Mouse (Mus musculus) limb, embryonic 14.5 days (tissue): ENCODE results near the gene Nat9. TPM values are rescaled to one million over a fixed set of nuclear protein-coding genes. Genes with fewer than 3 reads are reported as not detected.

ENCODE experiments used
- ATAC-seq: fragments of 200-750 bp; cut with Nextera tagmentation; 2 replicates; pipeline ENCODE4 v1.8.0; 2017; ENCODE audit warnings: low read depth, moderate number of reproducible peaks, moderate TSS enrichment; ENCODE audit not compliant: low FRiP score
- DNase-seq: peaks from one replicate; pipeline ENCODE4 v3.0.0-alpha.2; 2015; ENCODE audit warnings: low spot score
- H3K27ac ChIP-seq: fragments of 300-500 bp; sonication (generic); replicated peaks from 2 replicates; pipeline ENCODE4 v1.5.1; 2014; ENCODE audit warnings: low read depth, mild to moderate bottlenecking, low read length, moderate library complexity, mixed read lengths
- H3K27me3 ChIP-seq: fragments of 300-500 bp; sonication (generic); 2 replicates; pipeline ENCODE4 v1.6.1; 2014; ENCODE audit warnings: low read length, mixed read lengths; ENCODE audit not compliant: control insufficient read depth, insufficient read depth
- H3K36me3 ChIP-seq: fragments of 300-500 bp; sonication (generic); 2 replicates; pipeline ENCODE4 v1.6.1; 2014; ENCODE audit warnings: mild to moderate bottlenecking, low read length, moderate library complexity, mixed read lengths; ENCODE audit not compliant: control insufficient read depth, insufficient read depth
- H3K4me1 ChIP-seq: fragments of 300-500 bp; sonication (generic); 2 replicates; pipeline ENCODE4 v1.6.1; 2014; ENCODE audit warnings: antibody characterized with exemption, low read length, mixed read lengths; ENCODE audit not compliant: control insufficient read depth, insufficient read depth
- H3K4me2 ChIP-seq: fragments of 300-500 bp; sonication (generic); replicated peaks from 2 replicates; pipeline ENCODE4 v1.6.1; 2014; ENCODE audit warnings: low read depth, mild to moderate bottlenecking, low read length, moderate library complexity; ENCODE audit not compliant: severe bottlenecking
- H3K4me3 ChIP-seq: fragments of 300-500 bp; sonication (generic); replicated peaks from 2 replicates; pipeline ENCODE4 v1.5.1; 2014; ENCODE audit warnings: low read length
- H3K9ac ChIP-seq: fragments of 300-500 bp; sonication (generic); 2 replicates; pipeline ENCODE4 v1.6.1; 2014; ENCODE audit warnings: mild to moderate bottlenecking, low read depth, low read length, moderate library complexity; ENCODE audit not compliant: severe bottlenecking
- H3K9me3 ChIP-seq: fragments of 300-500 bp; sonication (generic); 2 replicates; pipeline ENCODE4 v1.6.1; 2016; ENCODE audit warnings: low read length; ENCODE audit not compliant: control insufficient read depth
- POLR2A ChIP-seq: fragments of 200-500 bp; IDR thresholded peaks from 2 replicates; pipeline ENCODE4 v1.8.0; 2012; ENCODE audit warnings: inconsistent platforms, mild to moderate bottlenecking, moderate library complexity, borderline replicate concordance; ENCODE audit not compliant: insufficient read depth, insufficient read length; ENCODE audit errors: extremely low read depth
- WGBS: fragments of 180-500 bp; shearing (Covaris S2); extraction: QIAGEN DNeasy Blood & Tissue Kit; methylation state at CpG from one replicate; pipeline ENCODE4 v1.1.7; 2014; 5-methylcytosine and 5-hydroxymethylcytosine counted together
- polyA plus RNA-seq, 2 experiments: library from polyadenylated mRNA; depleted of rRNA in 1 of 2; stranded (reverse) in 1 of 2; unstranded in 1 of 2; fragments of >200 nt; fragmentation: Nextera tagmentation in 1 of 2; extraction: Ambion mirVana in 1 of 2; gene quantifications; 2 replicates each; pipeline versions ENCODE4 v1.2.1 to v1.2.3; 2012 to 2014

Nat9 gene
- polyA plus RNA-seq (2012; rRNA removed) (25.6 and 32.1 TPM in 2 replicates), polyA plus RNA-seq (2014; fragmentation: Nextera tagmentation; extraction: Ambion mirVana) (20.0 and 24.3 TPM in 2 replicates)

DNA sequence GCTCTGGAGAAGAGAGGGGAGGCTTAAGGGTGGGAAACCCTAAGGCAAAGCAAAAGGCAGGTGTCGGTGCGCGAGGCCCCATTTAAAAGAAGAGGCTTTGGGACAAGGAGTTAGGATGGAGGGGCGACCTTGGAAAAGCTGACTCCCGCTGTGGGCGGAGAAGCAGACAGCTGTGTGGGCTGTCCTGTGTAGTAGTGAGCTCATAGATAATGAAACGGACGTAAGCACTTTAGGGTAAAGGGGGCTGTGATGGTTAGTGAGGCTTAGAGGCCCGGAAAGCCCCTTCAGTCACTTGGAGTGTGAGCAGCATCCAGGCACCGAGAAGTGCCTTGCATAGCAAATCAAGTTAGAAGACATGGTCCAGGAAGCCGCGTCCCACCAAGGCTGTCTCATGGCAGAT, at the start of gene Nat9:
Gene Nat9, minus strand, starts transcription at position 167 of the 400 bp plus-strand sequence.
- Histone ChIP-seq H3K9ac (peak within 1 kb of the TSS; percentile 70), H3K9me3 (no peaks in the 10 kb centered on the region), H3K4me2 (peak within 1 kb of the TSS; percentile 69), H3K36me3 (no peaks in the 10 kb centered on the region), H3K27ac (peak within 1 kb of the TSS; percentile 54; the same call in 1 of the 2 replicates), H3K27me3 (no peaks in the 10 kb centered on the region), H3K4me3 (peak within 1 kb of the TSS; percentile 64), H3K4me1 (peaks cover 10% of the 10 kb centered on the region; the same call in 1 of the 2 replicates)
- no peak for DNase-seq
- TF ChIP-seq POLR2A: no peak
- peak; percentile 12; the same call in 1 of the 2 replicates for ATAC-seq
- WGBS: 7% methylated on average over 12 of the region's 12 CpGs

DNA sequence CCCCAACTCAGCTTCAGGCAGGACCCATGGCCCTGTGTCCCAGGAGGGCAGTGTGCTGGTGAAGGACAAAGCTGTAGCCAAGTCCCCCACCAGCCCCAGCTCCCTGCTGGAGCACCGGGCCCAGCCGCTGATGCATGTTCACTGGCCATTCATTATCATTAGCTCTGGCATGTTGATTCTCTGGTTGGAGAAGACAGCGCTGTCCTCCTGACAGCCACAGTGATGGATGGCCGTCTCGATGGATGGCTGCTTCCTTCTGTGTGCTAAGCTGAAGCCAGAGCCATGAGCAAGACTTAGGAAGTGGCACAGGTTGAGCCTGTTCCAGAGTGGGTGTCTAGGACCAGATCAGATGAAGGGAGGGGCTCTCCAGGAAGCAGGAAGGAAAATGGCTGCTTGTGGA, 48.9 kb upstream of the Nat9 start:
- H3K27me3 ChIP-seq: no peaks in the 10 kb centered on the region
- DNase-seq: no peak

DNA sequence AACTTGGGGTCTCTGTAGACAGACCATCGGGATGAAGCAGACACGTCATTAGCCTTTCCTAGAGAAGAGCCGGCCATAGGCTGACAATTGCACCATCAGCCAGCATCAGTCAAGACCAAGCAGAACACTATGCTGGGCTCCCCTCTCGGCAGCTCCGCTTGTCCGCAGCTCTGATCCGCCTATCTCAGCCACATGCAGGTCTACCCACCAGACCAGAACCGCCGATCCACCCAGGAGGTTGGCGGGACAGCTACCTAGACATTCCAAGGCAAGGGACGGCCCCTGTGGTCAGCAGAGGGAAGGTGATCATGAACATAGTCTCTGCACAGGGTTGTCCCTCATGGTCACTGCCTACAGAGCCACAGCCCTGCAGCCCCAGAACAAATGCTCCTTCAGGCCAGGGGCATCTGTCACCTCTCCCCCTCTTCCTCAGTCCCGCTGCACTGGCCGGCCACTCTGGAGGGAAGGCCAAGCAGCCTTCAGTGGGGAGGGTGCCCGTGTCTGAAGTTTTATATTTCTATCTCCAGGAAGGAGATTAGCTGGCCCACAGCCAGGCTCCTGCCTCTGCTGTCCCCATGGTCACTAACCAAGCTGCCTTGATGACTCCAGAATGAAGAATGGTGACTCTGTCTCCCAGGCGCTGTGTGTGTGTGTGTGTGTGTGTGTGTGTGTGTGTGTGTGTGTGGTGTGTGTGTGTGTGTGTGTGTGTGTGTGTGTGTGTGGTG, 46.8 kb upstream of the Nat9 start:
- ATAC-seq (no peak), DNase-seq (no peak)
- Histone ChIP-seq H3K27me3 (no peaks in the 10 kb centered on the region), H3K4me1 (peaks cover 3% of the 10 kb centered on the region; the same call in 1 of the 2 replicates), H3K27ac (no peak overlapping the region), H3K9me3 (no peaks in the 10 kb centered on the region), H3K4me3 (no peak overlapping the region), H3K36me3 (peaks cover 4% of the 10 kb centered on the region; the same call in 1 of the 2 replicates), H3K4me2 (no peak overlapping the region), H3K9ac (no peak overlapping the region)
- 72% methylated on average over 15 of the region's 15 CpGs for WGBS
- TF ChIP-seq POLR2A: no peak

More for the DNA sequence above, 48.9 kb upstream of the Nat9 start:
- no peak for TF ChIP-seq POLR2A
- 32% methylated on average over 5 of the region's 5 CpGs for WGBS
- no peak overlapping the region for H3K4me2 ChIP-seq
- no peak overlapping the region for H3K4me3 ChIP-seq
- peaks cover 8% of the 10 kb centered on the region; the same call in 1 of the 2 replicates for H3K36me3 ChIP-seq
- no peak for ATAC-seq
- H3K4me1 ChIP-seq: peaks cover 3% of the 10 kb centered on the region; the same call in 1 of the 2 replicates
- H3K27ac ChIP-seq: no peak overlapping the region
- H3K9ac ChIP-seq: no peak overlapping the region
- H3K9me3 ChIP-seq: no peaks in the 10 kb centered on the region

DNA sequence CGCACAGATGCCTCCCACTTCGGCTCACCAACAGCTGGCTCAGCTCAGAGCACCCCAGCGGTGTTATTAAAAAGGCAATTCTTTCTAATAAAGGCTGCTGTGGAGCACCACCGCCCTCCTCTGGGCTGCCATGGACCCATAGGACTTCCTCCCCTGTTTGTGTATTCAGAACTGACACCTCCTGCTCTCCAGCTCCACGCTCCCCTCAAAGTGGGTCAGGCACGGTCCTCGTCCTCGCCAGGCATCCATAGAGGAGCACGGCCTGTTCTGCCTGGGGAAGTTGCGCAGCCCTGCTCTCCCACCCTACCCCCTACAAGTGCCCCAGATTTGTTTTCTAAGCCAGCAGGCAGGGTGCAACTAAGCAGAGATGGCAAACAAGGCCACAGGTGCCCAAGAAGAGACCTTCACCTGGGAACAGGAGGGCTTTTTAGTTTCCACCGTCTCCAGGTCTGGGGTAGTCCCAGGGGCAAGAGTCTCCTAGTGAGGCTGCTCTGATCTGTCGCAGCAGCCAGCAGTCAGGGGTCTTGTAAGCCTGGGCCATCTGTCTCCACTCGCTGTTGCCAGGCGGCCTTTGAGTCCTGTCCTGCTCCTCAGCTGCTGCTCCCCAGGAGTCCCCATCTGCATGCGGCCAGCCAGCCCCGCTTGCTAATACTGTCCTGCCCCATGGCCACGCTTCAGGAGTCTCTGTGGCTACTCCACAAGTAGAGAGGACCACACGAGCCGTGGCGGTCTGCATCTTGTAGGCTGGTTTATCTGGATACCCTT, 46.0 kb upstream of the Nat9 start:
- H3K4me3 ChIP-seq: no peak overlapping the region
- no peak for DNase-seq
- TF ChIP-seq POLR2A: no peak
- no peak overlapping the region for H3K4me2 ChIP-seq
- H3K9me3 ChIP-seq: no peaks in the 10 kb centered on the region
- no peak overlapping the region for H3K9ac ChIP-seq
- H3K36me3 ChIP-seq: peaks cover 4% of the 10 kb centered on the region; the same call in 1 of the 2 replicates
- H3K27ac ChIP-seq: no peak overlapping the region
- WGBS: 40% methylated on average over 20 of the region's 20 CpGs
- H3K4me1 ChIP-seq: peaks cover 3% of the 10 kb centered on the region; the same call in 1 of the 2 replicates
- ATAC-seq: peak; percentile 48
- H3K27me3 ChIP-seq: no peaks in the 10 kb centered on the region

DNA sequence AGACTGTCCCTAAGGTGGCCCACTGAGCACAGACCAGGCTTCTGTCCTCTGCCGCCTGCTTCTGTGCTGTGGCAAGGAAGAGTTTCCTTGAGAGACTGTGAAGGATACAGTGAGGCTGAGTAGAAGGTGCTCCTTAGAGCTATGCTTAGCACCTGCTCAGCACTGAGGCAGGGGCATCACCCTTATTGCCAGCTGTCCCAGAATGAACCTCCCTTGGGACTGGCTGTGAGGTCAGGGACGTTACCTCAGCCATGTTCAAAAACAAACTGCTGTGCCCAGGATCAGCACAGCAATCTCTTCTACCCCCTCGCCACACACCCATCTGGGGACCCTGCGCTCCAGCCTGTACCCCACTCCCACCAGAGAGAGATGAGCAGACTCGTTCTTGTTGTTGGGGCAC, 45.2 kb upstream of the Nat9 start:
- H3K27me3 ChIP-seq: no peaks in the 10 kb centered on the region

More for the DNA sequence above, 45.2 kb upstream of the Nat9 start:
- Histone ChIP-seq H3K27ac (no peak overlapping the region), H3K9ac (no peak overlapping the region), H3K4me3 (no peak overlapping the region), H3K4me2 (no peak overlapping the region), H3K4me1 (peaks cover 3% of the 10 kb centered on the region; the same call in 1 of the 2 replicates), H3K9me3 (no peaks in the 10 kb centered on the region), H3K36me3 (peaks cover 4% of the 10 kb centered on the region; the same call in 1 of the 2 replicates)
- ATAC-seq: no peak
- no peak for DNase-seq
- 77% methylated on average over 5 of the region's 5 CpGs for WGBS
- no peak for TF ChIP-seq POLR2A
